Mouse (Mus musculus): ENCODE results near the gene Duox2. TPM values are rescaled to one million over a fixed set of nuclear protein-coding genes. Genes with fewer than 3 reads are reported as not detected.
A peak's percentile ranks its signal among the peaks of the same experiment; 100 is the strongest.
"Not testable (repeated sequence)": the region's sequence is repeated elsewhere in the genome, so short reads cannot be mapped to it uniquely, and the experiment has no call there.

Gene Duox2
- total RNA-seq (2021), result under 1 TPM; 0.08 to 0.16 TPM
- long read RNA-seq, experiment 1, result 0 reads
- long read RNA-seq, experiment 2, result 0 reads

- no peak for DNase-seq
These were observed at the start of gene Duox2 for GRCm38 (mm10) chr2:122298096-122298499. TSS of gene Duox2 (minus strand) at chr2:122298449.

GRCm38 (mm10) chr2:122347257-122347656 is 49.0 kb upstream of the Duox2 start:
- DNase-seq, result no peak

GRCm38 (mm10) chr2:122346164-122346563 is 47.9 kb upstream of the Duox2 start:
- DNase-seq, result not testable (repeated sequence)

- no peak for DNase-seq
These were observed 47.1 kb upstream of the Duox2 start for GRCm38 (mm10) chr2:122345106-122345893.

GRCm38 (mm10) chr2:122337291-122337690 is 39.0 kb upstream of the Duox2 start:
- no peak for DNase-seq

GRCm38 (mm10) chr2:122334170-122334569 is 35.9 kb upstream of the Duox2 start:
- DNase-seq, result no peak

- no peak for DNase-seq
These were observed 34.0 kb upstream of the Duox2 start for GRCm38 (mm10) chr2:122332222-122332621.

- DNase-seq, result not testable (repeated sequence)
These were observed 32.1 kb upstream of the Duox2 start for GRCm38 (mm10) chr2:122330317-122330716.

- DNase-seq, result no peak
These were observed 29.7 kb upstream of the Duox2 start for GRCm38 (mm10) chr2:122327986-122328385.

- DNase-seq, result no peak
These were observed 27.1 kb upstream of the Duox2 start for GRCm38 (mm10) chr2:122325361-122325760.

GRCm38 (mm10) chr2:122324586-122324985 is 26.3 kb upstream of the Duox2 start:
- no peak for DNase-seq

GRCm38 (mm10) chr2:122323960-122324359 is 25.7 kb upstream of the Duox2 start:
- DNase-seq, result no peak

- DNase-seq, result peak; percentile 29
These were observed 19.1 kb upstream of the Duox2 start for GRCm38 (mm10) chr2:122317384-122317783.

GRCm38 (mm10) chr2:122315372-122315771 is 17.1 kb upstream of the Duox2 start, which contains the start of gene Duox1:
TSS of gene Duox1 (plus strand) at chr2:122315672.
- DNase-seq, result no peak

- no peak for DNase-seq
These were observed 15.3 kb upstream of the Duox2 start, which contains the start of gene Duoxa1 for GRCm38 (mm10) chr2:122313536-122313935. TSS of gene Duoxa1 (minus strand) at chr2:122313730.

- no peak for DNase-seq
These were observed 14.6 kb upstream of the Duox2 start for GRCm38 (mm10) chr2:122312722-122313417.

GRCm38 (mm10) chr2:122311561-122311960 is 13.3 kb upstream of the Duox2 start:
- no peak for DNase-seq

GRCm38 (mm10) chr2:122309647-122310046 is 11.4 kb upstream of the Duox2 start:
- DNase-seq, result no peak

- DNase-seq, result no peak
These were observed 7.9 kb upstream of the Duox2 start for GRCm38 (mm10) chr2:122306184-122306583.

- DNase-seq, result no peak
These were observed 7.0 kb upstream of the Duox2 start for GRCm38 (mm10) chr2:122305097-122305892.

GRCm38 (mm10) chr2:122304544-122304943 is 6.3 kb upstream of the Duox2 start:
- DNase-seq, result no peak

- no peak for DNase-seq
These were observed 4.5 kb upstream of the Duox2 start for GRCm38 (mm10) chr2:122302574-122303241.

All from gastrocnemius, postnatal 25 days (tissue).